Mouse (Mus musculus): ENCODE data around the gene Mrpl45.

GRCm38 (mm10) chr11:97352935-97353597 is 37.5 kb downstream of the Mrpl45 start:
- TF ChIP-seq POLR2A (IDR thresholded peaks at IDR 0.05; ENCODE audit: insufficient read depth, low read length) (no peak), CTCF (IDR thresholded peaks at IDR 0.05; ENCODE audit: low read depth, low read length) (no peak)
